Mouse (Mus musculus): ENCODE results near the gene Snrpb.
A peak's percentile ranks its signal among the peaks of the same experiment; 100 is the strongest.

The Snrpb gene

DNA sequence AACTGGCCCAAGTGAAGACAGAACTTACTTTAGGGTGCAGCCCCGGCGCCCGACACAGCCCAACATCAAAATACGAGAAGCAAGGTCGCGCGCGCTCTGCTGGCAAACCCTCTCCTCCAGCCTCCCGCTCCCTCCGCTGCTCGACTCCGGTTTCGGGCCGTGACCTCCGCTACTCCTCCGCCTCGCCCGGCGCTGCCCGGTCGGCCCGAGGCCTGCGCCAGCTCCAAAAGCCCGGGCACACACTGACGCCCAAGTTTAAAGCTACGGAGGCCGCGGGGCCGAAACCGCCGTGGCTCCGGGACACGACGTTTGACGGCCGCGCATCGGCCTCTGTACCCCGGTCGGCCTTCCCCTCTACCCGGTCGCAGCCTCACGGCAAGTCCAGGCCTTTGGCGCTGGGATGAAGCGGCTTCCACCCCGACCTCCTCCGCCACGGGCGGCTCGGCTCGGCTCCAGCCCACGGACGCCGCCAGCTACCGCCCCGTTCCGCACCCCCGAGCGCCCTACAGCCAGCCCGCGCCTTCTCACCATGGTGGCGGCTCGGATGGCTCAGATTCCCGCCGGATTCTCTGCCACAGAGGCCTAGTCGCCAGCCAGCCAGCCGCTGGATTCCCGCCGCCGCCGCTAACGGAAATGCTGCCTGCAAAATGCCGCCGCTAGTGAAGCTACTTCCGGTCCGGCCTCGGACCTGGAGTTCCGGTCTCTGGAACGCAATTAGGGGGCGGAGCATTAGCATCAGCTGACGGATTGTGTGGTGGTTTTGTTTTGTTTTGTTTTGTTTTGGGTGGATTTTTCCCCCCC is at the start of gene Snrpb:
Snrpb (minus strand) TSS at position 698 of the 801 bp plus-strand sequence.
- DNase-seq (ENCODE audit: low read depth) = peak; percentile 68

GRCm38 (mm10) chr2:130211581-130211980 is 32.4 kb upstream of the Snrpb start:
- DNase-seq (ENCODE audit: low read depth) = no peak

DNA sequence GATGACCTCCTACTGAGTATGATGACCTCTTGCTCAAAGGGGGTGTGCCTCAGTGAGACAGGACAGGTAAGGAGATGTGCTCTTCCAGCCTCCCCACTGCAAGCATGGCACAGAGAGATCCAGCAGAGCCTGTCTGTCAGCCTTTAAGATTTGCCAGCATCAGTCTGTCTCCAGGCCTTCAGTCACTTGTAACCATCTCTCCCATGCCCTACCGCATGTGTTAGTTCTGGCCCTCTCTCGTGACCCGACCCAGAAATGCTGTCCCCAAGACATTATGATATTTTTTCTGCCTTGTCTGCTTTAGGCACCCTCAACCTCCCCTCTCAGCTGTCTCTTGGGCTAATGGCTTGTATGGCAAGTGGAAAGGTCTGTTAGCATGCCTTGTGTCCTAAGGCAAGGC is 30.4 kb upstream of the Snrpb start:
- DNase-seq (ENCODE audit: low read depth) = no peak

DNA sequence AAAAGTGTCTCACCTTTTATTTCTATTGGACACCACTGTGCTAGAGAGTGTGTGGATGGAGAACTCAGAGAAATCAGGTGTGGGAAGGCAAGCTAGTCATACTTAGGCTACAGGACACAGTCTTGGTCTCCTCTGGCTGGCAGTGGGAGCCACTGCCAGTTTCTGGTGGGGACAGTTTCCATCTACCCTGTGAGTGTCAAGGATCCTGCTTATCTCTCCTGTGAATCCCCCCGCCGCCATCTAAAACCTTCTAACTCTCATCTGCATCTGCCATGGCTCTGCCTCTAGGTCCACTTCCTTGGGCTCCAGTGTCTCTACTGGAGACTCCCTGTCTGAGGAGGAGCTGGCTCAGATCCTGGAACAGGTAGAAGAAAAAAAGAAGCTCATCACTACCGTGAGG is 28.8 kb upstream of the Snrpb start:
- DNase-seq (ENCODE audit: low read depth) = no peak

DNA sequence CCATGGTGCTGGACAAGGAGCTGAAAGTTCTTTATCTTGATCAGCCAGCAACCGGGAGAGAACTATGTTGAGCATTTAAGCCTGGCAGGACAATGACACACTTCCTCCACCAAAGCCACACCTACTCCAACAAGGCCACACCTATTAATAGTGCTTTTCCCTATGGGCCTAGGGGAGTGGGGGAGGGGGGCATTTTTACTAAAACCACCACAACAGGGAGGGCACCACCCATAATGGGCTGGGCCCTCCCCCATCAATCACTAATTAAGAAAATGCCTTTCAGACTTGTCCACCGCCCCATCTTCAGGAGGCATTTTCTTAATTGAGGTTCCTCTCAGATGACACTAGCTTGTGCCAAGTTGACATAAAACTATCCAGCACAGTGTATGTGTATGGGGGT is 28.2 kb upstream of the Snrpb start:
- DNase-seq (ENCODE audit: low read depth) = no peak

GRCm38 (mm10) chr2:130200961-130201360 is 21.8 kb upstream of the Snrpb start:
- no peak for DNase-seq (ENCODE audit: low read depth)

DNA sequence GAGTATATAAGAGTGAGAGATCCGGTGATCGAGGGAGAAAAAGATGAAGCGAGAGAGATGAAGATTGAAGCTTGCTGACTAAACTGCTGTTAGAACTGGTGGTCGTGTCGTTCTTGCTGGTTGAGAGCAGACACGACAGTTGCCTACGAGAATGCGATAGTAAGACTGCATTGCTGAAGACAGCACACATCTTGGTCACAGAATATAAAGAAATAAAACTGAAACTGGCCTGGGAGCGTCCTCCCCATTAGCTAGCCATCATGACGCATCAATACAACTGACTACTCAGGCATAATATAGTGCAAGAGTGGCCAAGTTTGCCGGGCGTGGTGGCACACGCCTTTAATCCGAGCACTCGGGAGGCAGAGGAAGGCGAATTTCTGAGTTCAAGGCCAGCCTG is 15.7 kb upstream of the Snrpb start, which contains the start of gene Tmc2:
Tmc2 (plus strand) TSS at position 301 of the 400 bp plus-strand sequence.
- DNase-seq (ENCODE audit: low read depth) = no peak

DNA sequence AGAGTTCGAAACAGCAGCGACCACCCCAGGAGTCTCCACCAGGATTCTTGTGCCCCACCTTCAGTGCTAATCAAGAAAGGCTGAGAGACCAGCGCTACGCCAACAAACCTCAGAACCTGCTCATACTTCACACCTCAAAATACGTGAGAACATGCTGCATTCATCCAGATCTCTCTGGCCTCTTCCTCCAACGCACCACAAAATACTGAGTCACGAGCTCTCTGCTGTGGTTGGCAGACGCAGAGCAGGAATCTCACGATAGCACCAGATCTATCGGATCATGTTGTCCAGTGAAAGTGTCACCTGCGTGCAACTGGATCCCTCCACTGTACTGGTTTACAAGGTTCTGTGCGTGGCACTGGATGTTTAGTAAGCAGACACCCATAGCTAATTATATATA is 9.2 kb upstream of the Snrpb start:
- no peak for DNase-seq (ENCODE audit: low read depth)

GRCm38 (mm10) chr2:130179507-130180019 is 360 bp upstream of the Snrpb start:
- DNase-seq (ENCODE audit: low read depth) = no peak

DNA sequence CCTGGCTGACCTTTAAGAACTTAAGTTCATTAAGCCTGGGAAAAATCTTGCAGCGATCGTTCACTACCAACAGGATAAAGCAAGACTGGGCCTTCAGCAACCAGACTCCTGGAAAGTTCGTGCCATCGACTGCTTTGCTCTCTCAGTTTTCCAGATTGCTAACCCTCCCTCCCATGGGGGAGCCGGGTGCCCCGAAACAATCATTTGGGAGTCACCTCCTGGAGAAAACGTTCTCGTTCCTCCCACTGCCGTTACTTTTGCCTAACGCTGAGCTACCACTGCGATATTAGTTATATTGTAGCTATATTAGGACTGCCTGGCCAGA is 860 bp downstream of the Snrpb start:
- no peak for DNase-seq (ENCODE audit: low read depth)

- DNase-seq (ENCODE audit: low read depth) = no peak
These were observed 2.4 kb downstream of the Snrpb start for GRCm38 (mm10) chr2:130176820-130177219.

- no peak for DNase-seq (ENCODE audit: low read depth)
These were observed 7.5 kb downstream of the Snrpb start for GRCm38 (mm10) chr2:130171674-130172073.

GRCm38 (mm10) chr2:130167861-130168260 is 11.3 kb downstream of the Snrpb start:
- DNase-seq (ENCODE audit: low read depth) = no peak

GRCm38 (mm10) chr2:130166311-130167214 is 12.6 kb downstream of the Snrpb start:
- no peak for DNase-seq (ENCODE audit: low read depth)

GRCm38 (mm10) chr2:130162701-130163100 is 16.5 kb downstream of the Snrpb start:
- DNase-seq (ENCODE audit: low read depth) = no peak

GRCm38 (mm10) chr2:130158088-130158437 is 21.1 kb downstream of the Snrpb start:
- no peak for DNase-seq (ENCODE audit: low read depth)

- DNase-seq (ENCODE audit: low read depth) = no peak
These were observed 21.7 kb downstream of the Snrpb start for GRCm38 (mm10) chr2:130157231-130158087.

- no peak for DNase-seq (ENCODE audit: low read depth)
These were observed 23.4 kb downstream of the Snrpb start for GRCm38 (mm10) chr2:130155851-130156250.

DNA sequence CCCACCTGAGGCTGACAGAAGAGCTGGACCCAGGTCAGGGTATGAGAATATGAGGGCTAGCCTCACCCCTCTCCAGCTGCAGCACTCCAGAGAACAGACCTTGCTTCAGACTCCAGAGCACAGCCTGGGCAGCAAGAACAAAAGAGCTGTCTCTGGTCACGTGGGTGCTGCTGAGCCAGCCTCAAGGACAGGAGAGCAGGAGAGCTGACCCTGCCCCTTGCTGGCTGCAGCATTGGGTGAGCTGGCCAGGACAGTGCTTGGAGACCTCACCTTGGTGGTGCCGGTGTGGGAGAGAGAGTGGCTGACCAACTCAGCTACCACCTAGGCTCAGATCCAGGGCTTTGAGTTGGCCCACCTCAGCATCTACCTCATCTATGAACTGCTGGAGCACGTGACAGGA is 24.0 kb downstream of the Snrpb start:
- no peak for DNase-seq (ENCODE audit: low read depth)

DNA sequence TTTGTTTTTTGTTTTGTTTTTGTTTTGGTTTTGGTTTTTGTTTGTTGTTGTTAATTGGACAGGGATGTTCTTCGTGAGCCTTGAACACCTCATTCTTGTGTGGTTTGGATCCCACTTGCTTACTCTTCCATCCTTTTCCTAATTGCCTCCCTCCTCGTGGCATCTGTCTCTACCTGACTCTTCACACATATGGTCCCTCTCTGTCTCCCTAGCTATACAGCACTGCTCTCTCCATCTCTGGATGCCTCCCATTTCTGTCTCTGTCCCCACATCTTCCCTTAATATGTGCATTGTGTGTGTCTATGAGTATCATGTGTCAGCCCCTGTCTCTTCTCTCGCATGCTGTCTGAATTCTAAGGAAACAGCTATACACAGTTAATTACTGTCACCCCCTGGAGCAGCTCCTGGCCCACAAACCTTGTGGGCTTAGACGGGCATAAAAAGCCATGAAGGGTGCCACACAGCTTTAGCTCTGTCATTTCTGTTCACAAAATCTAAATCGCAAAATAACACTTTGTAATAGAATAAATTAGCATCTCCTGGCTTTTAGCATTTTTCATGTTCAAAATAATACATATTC is 33.0 kb downstream of the Snrpb start:
- no peak for DNase-seq (ENCODE audit: low read depth)

GRCm38 (mm10) chr2:130144703-130145324 is 34.4 kb downstream of the Snrpb start:
- no peak for DNase-seq (ENCODE audit: low read depth)

Measured in fibroblast of lung, adult 2 months (primary cell).